Mouse (Mus musculus) retina, postnatal 1 day (tissue): Measurements from ENCODE around the gene Rassf3.

ENCODE experiments used
- DNase-seq: peaks from one replicate; pipeline ENCODE4 v3.0.0-alpha.2; 2012

Rassf3 gene

DNA sequence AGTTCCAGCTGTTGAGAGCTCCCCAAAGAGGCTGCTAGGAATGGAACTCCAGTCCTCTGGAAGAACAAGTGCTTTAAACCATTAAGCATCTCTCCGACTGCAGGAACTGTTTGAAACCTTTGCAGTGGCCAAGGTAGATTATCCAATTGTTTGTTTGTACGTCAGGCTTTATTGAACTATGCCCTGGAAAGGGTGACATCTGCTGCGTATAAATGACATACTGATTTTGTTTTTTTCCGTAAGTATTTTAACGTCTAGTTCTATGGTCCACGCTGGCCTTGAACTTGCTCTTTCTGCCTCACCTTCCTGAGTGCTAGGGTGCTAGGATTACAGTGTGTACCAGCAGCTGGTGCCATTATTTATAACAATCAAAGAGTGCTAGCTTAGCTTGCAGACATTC, 13.8 kb upstream of the Rassf3 start:
- DNase-seq: no peak

- no peak for DNase-seq
These were observed 12.6 kb upstream of the Rassf3 start for GRCm38 (mm10) chr10:121488623-121489299.

DNA sequence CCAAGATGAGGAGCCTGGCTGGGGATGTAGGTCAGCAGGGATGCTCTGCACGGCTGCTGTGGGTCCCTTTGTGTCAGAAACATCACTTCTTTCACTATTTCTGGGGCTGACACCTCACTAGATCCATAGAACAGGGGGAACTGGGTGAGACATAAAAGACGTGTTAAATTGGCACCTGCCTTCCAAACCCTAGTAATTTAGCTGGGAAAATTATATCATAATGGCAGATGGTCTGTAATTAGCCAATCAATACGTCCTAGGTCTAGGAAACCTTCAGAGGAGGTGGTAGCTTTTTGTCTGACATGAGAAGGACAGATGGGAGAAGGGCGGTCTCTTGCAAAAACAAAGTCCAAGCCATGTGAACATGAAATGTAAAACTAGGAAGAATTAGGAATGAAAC, 11.6 kb upstream of the Rassf3 start:
- no peak for DNase-seq

DNA sequence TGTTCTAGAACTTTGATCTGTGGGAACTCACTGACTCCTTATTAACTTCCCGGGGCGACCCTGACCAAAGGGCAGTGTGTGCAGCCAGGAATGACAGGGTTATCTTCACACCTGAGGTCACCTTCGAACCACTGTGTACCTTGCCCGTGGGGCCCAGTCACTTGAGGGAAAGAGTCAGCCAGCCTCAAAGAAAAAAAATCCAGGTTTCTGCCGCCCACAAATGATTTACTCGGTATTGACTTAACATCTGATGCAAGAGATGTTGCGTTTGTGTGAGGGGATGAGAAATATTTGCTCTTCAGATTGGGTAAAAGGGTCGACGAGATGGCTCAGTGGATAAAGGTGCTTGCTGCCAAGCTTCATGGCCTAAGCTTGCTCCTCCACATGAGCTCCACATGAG, 10.2 kb upstream of the Rassf3 start:
- no peak for DNase-seq

DNA sequence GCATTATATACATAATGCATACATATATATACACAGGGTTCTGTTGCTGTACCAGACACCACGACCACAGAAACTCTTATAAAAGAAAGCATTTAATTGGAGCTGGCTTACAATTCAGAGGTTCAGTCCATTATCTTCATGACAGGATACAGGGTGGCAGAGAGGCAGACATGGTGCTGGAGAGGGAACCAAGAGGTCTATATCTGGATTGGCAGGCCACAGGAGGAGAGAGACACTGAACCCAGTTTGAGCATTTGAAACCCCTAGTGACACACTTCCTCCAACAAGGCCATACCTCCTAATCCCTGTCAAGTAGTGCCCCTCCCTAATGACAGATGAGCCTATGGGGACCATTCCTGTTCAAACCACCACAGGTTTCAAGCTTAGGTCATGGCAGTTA, 7.2 kb upstream of the Rassf3 start:
- DNase-seq: no peak

GRCm38 (mm10) chr10:121481141-121481540, 5.0 kb upstream of the Rassf3 start:
- DNase-seq: no peak

GRCm38 (mm10) chr10:121479987-121480386, 3.8 kb upstream of the Rassf3 start:
- DNase-seq: no peak

GRCm38 (mm10) chr10:121477433-121477832, 1.3 kb upstream of the Rassf3 start:
- no peak for DNase-seq

DNA sequence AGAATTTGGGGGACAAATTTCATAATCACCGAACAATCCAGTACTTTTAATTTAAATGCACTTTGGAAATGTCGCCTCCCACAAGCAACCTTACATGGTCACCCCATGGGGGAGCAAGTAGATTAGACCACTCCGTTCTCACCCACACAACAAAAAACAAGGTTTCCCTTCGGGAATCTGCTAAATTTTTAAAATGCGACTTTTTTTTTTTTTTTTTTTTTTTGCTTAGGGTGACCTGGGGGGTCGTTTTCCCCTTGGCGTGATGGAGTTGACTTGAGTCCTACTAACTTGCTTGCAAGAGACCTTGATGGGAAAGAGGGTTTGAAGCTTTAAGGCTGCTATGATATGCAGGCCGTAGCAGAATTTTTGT, 806 bp upstream of the Rassf3 start:
- DNase-seq: no peak

DNA sequence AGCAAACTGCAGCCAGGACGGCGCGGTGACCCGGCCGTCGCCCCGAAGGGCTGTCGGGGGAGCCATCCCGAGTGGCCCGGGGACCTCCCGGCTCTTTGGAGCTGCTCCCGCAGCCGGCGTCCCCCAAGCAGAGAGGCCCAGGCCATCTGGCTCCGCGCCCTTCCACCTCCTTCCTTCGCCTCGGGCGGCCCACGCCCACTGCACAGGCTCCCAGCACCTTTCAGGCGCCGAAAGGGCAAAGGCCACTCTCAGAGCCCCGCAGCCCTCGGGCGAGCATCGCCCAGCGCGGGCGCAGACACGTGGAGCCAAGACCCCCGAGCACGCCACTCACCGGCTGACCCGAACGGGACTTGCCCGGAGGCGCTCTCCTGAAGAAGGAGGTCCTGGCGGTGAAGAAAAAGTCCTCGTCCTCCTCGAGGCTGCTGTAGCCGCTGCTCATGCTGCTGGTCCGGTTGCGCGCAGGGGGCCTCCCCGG, 438 bp downstream of the Rassf3 start:
- no peak for DNase-seq

- DNase-seq: no peak
These were observed 961 bp downstream of the Rassf3 start for GRCm38 (mm10) chr10:121475101-121475671.

DNA sequence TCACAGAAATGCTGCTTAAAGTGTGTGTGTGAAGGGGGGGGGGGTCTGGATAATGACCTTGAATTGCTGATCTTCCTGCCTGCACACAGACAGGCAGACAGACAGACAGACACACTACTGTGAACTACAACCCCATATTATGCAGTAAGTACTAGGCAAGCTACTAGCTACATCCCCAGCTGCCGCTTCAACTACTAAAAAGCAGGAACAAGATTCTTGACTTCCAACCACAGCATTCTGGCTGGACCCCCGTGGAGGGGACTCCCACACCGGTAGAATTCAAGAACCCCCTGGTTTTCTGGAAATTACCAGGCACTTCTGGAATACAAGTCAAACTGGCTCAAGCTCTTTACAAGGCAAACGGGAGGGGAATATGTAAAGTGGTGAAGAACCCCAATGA, 1.9 kb downstream of the Rassf3 start:
- no peak for DNase-seq

DNA sequence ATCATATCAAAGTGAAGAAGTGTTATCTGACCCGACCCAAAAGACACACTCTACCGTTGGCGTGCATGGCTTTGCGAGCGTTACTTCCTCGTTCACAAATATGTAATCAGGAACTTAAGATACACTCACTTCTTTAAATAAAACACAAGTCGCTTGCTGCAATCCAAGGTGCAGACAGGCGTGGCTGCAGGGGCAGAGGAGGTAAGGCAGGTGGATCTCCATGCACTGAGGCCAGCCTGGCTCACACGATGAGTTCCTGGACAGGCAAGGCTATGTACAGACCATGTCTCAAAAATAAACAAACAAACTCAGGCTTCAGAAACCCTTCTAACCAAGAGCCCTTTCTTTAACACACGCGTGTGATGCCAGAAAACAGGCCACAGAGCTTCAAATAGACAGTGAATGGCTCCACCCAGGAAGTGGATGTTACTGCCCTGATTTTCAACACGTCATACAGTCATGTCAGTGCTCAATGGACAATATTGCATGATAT, 2.4 kb downstream of the Rassf3 start:
- DNase-seq: no peak

- no peak for DNase-seq
These were observed 3.4 kb downstream of the Rassf3 start for GRCm38 (mm10) chr10:121472593-121473217.

DNA sequence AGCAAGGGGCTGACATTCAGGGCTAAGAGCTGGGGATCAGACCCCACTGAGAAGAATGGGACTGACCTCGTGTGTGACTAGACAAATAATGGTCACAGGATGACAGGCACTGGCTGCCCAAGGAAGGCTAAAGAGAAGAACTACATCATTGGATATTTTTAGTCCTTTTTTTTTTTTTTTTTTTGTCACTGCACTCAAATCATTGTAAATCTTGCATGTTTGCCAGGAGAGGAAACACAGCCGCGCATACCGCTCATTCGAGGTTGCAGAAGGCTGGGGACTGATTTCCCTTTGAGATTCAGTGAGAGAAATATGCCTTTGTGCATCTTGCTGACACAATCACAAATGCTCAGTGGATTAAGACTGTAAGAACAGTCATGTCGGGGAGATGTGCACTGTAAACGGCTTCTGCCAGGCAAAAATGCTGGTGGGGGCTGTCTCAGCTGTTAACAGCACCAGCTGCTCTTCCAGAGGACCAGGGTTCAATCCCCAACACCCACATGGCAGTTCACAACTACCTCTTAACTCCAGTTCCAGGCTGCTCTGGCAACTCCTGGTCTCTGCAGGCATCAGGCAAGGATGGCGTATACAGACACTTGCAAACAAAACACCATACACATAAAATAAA, 4.5 kb downstream of the Rassf3 start:
- no peak for DNase-seq

GRCm38 (mm10) chr10:121469625-121470024, 6.5 kb downstream of the Rassf3 start:
- DNase-seq: no peak

- no peak for DNase-seq
These were observed 7.2 kb downstream of the Rassf3 start for GRCm38 (mm10) chr10:121468985-121469384.

DNA sequence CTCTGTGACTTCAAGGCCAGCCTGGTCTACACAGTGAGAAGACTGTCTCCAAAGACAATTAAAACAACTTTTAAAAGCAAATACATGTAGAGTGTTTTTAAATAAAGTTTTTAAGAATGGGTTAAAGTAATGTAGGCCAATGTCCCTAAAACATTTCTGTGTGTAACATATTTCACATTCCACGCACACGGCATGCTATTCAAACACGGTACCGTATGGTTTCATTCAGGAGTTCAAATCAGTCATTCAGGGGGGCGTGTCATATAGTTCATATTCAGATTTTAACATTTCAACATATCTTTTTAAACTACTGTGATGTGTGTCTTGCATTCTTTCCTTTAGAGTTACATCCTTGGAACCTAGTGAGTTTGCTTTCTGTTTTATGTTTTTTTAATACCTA, 7.9 kb downstream of the Rassf3 start:
- DNase-seq: no peak

- DNase-seq: no peak
These were observed 8.4 kb downstream of the Rassf3 start for GRCm38 (mm10) chr10:121467792-121468191.

DNA sequence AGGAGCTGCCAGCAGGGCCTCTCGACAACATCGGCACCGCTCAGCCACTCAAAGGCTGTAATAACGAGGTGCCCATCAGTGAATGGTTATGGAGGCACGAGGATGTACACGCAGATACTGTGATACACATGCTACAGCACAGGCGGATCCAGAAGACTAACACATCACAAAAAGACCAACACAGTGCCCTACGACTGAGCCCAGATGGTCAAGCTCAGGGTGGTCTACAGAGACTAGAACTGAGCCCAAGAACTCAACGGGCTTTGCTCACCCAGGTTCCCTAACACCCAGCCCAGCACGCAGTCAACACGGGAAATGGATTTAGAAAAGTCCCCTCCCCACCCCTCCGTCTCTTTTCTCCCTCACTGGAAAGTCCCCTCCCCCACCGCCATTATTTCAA, 9.1 kb downstream of the Rassf3 start:
- DNase-seq: no peak

GRCm38 (mm10) chr10:121465033-121465432, 11.1 kb downstream of the Rassf3 start:
- DNase-seq: no peak

GRCm38 (mm10) chr10:121462162-121462881, 13.8 kb downstream of the Rassf3 start:
- DNase-seq: peak; percentile 63
